Mouse (Mus musculus) heart, adult 11 months (tissue): ENCODE results near the gene Tmem242.

Experiments
- DNase-seq: peaks from one replicate; pipeline ENCODE4 v3.0.0; 2022

Gene Tmem242

DNA sequence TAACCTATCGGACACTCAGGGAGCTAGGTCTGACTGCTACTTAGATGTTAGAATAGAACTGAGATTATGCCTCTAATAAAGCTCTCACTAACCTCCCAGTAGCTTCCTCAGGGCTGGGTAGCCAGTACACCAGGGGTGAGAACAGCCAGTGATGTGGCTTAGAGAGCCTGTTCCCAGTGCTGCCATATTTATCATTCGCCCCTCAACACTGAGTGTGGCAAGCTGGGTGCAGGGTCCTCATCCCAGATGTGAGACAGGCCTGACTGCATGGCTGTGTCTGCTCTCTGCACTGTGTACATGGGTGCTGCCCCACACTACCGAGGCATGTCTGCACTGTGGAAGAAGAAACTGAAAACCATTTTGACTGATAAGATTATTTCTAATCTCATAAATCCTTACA lies 26.0 kb downstream of the Tmem242 start:
- DNase-seq = no peak

- no peak for DNase-seq
These were observed 26.7 kb downstream of the Tmem242 start for GRCm38 (mm10) chr17:5413350-5413749.

DNA sequence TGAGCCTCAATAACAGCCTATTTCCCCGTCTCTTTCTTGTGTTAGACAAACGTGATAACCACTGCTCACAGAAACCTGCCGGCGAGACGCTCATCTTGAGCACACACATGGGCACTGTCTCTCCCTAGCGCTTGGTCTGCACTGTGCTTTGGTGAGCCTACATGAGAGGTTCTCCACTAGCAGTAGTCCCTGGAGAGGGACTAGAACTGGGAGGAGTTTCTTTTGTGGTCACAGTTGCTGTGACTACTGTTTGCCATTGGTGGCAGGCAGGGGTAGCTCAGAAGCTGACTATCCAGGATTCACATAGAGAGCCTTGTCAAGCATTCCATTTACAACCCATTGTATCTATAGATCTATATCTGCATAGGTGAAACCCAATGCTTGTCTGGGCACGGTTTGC lies 27.3 kb downstream of the Tmem242 start:
- no peak for DNase-seq

DNA sequence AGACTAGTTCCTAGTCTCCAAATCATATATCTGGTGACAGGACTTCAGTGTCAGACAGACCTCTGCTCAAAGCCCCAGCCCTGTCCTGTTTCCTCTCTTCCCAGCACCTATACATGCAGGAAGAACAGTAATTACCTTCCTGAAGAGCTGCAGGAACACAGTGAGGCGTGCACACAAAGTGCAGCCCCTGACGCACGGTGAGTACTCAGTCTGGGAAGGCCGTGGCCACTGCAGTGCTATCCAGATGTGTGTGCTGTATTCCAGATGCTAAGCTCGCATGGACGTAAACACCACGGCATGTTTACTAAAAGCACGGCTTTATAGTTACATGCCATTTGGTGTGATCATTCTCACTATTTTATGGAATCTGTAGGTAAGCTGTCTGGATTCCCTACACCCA lies 27.8 kb downstream of the Tmem242 start:
- no peak for DNase-seq

GRCm38 (mm10) chr17:5411205-5411604 lies 28.9 kb downstream of the Tmem242 start:
- no peak for DNase-seq

- no peak for DNase-seq
These were observed 29.7 kb downstream of the Tmem242 start for GRCm38 (mm10) chr17:5410336-5410735.

- DNase-seq = no peak
These were observed 33.0 kb downstream of the Tmem242 start for GRCm38 (mm10) chr17:5407030-5407429.

DNA sequence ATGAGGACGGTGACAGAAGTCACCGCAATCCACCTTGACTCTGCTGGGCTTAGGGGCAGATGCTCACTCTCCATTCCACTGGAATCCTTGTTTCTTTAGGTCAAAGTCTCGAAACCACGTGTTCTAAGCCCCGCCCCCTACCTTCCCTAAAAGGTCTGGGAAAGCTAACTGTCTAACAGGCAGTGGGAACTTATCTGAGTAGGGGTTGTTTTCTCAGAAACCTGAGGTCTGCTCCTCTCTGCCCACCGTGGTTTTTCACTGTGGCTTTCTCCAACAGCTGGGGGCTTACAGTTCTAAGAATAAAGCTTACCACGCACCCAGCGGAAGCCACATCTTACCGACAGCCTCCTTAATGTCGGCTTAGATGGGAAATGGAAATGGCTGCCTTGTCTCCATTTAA lies 33.5 kb downstream of the Tmem242 start:
- DNase-seq = no peak

GRCm38 (mm10) chr17:5403885-5404284 lies 36.2 kb downstream of the Tmem242 start:
- no peak for DNase-seq

DNA sequence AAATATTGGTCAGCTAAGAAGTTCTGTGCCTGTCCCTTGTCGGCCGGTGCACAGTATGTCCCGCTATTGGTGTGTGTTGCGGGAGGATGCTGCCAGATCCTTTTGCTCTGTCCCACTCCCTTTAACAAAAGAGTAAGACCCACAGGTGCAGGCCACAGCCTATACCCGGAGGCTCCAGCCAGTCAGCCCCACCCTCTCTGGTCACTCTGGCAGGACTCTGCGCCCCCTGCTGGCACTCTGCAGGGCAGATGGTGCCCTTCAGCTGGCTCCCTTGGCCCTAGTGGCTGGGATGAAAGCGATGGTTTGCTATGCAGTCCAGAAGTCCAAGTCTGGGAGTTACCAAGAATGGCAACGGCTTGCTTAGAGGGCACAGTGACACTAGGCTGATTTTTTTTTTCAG lies 37.4 kb downstream of the Tmem242 start:
- DNase-seq = peak; percentile 97

DNA sequence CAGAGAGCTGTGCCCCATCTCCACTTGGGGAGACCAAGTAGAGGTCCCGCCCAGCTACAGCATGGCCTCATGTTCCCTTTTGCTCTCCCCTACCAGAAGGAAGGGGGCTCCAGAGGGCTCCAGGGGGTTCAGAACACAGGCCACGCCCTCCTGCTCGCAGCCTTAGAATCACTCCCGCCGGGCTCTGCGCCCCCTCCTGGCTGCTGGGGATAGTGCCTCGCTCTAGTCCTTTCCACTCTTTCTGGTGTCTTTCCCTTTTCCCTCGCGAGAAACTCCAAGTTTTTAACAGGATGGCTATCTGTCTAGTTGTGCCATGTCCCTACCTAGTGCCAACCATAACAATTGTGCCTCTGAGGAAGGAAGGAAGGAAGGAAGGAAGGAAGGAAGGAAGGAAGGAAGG lies 38.0 kb downstream of the Tmem242 start:
- peak; percentile 92 for DNase-seq

GRCm38 (mm10) chr17:5401288-5401687 lies 38.8 kb downstream of the Tmem242 start:
- no peak for DNase-seq

DNA sequence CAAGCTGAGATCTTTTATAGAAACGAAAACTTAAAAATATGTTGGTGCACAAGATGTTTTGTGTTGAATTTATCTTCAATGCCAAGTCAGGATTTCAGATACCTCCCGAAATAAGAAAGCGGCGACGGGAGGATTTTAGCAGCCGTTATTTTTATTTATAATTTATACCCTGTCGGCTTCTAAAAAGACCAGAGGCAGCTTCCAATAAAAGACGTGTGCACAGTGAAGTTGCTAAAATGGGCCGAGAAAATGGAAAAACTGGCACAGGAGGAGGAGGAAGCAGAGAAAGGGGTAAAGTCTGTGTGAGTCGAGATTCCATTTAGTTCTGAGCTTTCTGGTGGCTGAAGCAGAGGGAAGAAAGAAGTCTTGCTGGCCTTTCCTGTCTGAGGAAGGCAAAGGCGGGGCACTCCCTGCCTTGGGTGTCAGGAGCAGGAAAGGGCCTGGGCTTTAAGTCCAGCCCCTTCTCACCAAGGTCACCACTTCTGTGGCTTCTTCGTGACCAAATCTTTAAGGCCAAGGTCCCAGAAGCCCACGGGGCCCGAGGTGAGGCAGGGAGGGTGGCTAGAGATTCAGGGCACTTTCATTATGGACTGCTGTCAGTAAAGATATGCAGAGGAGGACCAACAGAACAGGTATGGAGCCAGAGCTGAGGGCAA lies 39.5 kb downstream of the Tmem242 start:
- DNase-seq = no peak

- DNase-seq = peak; percentile 95
These were observed 42.7 kb downstream of the Tmem242 start for GRCm38 (mm10) chr17:5397148-5398007.

DNA sequence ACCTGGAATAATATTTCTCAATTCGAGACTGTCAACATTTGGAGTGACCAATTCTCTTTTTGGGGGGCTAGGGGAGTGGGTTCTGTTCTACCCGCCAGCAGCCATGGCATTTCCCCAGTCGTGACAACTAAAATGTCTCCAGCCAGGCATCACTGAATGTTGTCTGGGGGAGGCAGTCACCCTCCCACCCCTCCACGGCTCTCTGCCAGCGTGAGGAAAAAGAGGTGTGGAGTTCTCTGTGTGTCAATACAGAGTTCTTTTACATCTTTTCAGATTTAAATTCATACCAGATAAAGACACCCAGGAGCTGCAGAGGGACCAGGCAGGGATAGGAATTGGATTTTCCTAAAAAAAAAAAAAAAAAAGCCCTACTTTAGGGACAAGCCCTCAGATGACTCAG lies 43.8 kb downstream of the Tmem242 start:
- DNase-seq = no peak

- DNase-seq = no peak
These were observed 44.4 kb downstream of the Tmem242 start for GRCm38 (mm10) chr17:5395454-5396205.

- DNase-seq = no peak
These were observed 49.4 kb downstream of the Tmem242 start for GRCm38 (mm10) chr17:5390682-5391081.

- no peak for DNase-seq
These were observed 51.7 kb downstream of the Tmem242 start for GRCm38 (mm10) chr17:5388351-5388750.

- DNase-seq = no peak
These were observed 53.0 kb downstream of the Tmem242 start for GRCm38 (mm10) chr17:5386885-5387545.

DNA sequence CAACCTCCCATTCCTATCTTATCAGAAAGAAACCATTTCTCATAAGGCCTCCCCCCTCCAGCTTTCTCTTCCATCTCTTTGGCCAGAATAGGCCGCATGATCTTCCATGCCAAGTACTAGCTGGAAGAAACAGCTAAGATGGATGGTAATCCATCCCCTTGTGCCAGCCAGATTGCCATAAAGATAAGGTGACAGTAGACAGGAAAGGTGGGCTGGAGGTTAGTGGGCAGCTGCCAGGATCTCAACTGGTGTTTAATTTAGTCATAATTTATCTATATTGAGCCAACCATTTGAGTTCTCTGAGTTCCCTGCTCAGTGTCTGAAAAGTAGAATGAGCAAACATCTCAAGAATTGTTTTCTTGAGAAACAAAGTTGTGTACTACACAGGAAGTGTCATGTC lies 54.4 kb downstream of the Tmem242 start:
- no peak for DNase-seq

GRCm38 (mm10) chr17:5377930-5378310 lies 62.1 kb downstream of the Tmem242 start:
- DNase-seq = no peak

DNA sequence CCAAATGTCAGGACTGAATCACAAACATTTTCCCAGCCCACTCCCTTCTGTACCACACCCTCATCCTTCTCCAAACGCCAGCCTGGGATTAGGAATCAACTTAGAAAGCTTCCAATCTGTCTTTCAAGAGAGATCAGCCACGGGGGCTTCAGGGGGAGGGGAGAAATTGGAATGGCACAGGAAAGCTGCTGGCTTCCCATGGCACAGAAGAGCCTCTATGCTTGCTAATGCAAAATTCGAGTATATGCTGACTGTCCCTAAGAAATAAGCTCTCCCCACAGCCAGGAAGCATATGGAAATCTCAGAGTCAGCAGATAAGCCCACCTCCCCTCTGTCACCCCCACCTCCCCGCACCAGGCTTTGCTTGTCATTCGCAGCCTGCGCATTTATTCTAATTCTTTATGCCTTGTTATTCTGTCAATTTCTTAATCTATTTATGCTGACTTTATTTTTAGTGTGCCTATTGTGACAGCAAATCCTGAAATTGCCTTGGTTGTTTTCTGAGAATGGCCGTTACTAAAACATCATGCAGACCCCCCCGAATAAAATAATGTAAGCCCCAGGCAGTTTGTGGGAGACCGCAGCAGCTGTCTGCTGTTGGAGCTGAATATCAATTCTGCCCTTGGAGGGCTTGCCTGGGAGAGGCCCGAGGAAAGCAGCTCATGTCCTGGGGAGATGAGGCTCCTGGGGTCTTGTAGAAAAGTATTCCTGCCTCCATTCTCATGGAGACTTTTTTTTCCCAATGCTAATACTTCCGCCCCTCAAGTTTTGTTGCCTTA lies 62.7 kb downstream of the Tmem242 start:
- DNase-seq = no peak
